Mouse (Mus musculus) frontal cortex, adult 2 months (tissue): ENCODE data around the gene Cd3e. TPM values are rescaled to one million over a fixed set of nuclear protein-coding genes. Genes with fewer than 3 reads are reported as not detected.
A peak's percentile ranks its signal among the peaks of the same experiment; 100 is the strongest.
"Not testable (repeated sequence)": the region's sequence is repeated elsewhere in the genome, so short reads cannot be mapped to it uniquely, and the experiment has no call there.

Experiments
- DNase-seq, 2 experiments: peaks; one replicate each; pipeline ENCODE4 v3.0.0; 2022; ENCODE audit warnings: low spot score in 1 of 2; ENCODE audit errors: extremely low spot score in 1 of 2
- polyA plus RNA-seq: library from polyadenylated mRNA; depleted of rRNA; stranded (reverse); fragments of >200 nt; gene quantifications from 2 replicates; pipeline ENCODE4 v1.2.3, GENCODE M21; 2012; rRNA removed

Gene Cd3e
- polyA plus RNA-seq, result 0.08 and 0.13 TPM in 2 replicates

DNA sequence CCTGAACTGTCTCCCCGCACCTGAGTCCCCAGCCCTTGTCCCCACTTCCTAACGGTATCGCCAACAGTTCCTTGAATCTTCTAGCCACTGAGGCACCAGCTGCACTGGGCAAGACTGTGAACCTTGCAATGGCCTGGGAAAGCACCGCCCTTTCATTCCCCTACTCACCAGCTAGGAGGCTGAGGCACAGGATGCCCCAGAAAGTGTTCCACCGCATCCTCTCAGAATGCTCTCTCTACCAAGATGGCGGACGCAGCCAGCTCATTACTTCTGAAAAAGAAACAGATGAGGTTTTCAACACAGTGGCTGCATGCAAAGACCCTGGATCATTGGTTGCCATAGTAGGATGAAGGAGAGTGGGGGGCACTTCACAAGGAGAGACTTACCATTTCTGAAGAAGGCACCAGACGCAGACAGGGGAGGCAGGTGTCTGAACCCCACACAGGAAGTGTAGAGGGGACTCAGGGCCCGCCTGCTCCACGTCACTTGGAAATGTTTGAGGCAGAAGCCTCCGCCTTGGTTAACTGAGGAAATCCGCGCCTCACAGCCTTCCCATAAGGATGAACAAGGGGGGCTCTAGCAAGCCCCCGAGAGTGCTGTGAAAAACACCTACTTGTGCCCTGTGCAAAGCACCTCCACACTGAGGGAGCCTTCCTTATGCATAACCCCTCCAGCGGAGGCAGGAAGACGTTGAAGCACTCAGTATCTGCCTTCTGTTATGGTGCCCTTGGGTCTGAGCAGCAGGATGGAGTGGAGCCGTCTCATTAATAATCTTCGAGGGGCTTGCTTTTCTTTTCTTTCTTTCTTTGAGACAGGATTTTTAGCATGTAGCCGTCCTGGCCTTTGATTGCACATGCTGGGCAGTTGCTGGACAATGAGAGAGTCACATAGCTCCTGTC is at the start of gene Cd3e:
Cd3e (minus strand) TSS at position 448 of the 899 bp plus-strand sequence.
- DNase-seq, result no peak

DNA sequence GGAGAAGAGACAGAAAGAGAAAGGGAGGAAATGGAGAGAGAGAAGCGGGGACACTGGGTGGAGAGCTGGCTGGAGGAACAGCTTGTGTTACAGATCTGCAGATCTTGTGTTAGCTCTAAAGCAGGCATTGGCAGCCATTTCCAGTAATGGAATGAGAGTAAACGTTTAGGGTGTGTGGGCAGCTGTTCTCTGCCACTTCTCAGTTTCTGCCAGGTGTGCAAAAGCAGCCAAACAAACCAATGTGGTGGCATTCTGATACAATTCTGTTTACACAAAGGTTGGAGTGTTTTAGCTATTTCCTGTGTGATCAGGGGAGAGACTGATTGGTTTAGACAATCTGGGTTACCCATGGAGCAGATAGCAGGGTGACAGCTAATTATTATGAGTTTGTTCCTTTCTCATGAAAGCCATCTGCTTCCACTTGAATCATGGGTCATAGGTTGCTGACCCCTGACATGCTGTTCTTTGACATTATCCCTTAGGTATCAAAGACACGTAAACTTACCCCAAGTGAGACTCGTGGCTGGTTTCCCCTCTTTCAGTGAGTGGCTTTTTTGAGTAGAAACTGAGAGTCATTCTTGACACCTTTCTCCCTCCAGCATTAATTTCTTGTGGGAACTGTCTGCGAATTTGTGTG is 49.0 kb upstream of the Cd3e start:
- DNase-seq, result no peak

DNA sequence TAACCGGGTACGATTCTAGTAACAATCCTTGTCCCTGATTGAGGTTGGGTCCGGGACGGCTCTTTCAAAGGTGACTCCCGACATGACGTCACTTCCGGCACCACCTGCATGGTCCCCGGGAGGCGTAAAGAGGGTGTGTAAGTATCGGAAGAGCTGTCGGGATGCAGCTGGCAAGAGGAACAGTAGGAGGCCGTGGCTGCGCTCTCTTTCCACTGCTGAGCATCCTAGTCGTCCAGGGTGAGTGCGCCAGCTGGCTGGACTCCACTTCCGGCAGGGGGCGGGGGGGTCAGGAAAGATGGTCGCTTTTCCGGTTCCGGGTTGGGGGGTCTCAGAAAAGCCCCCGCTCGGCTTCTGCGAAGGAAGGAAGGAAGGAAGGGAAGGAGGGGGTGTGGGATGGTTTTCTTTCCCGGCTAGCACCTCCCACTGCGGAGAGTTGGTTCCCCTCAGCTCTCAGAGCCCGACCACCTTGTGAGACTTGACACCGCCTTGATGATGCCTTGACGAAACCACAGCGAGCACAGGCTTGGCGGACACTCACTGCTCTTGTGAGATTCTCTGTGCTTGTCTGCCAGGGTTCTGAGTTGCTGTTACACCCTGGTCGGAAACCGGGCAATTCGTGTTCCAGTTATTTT is 45.8 kb upstream of the Cd3e start, which contains the start of gene Mpzl3:
Mpzl3 (plus strand) TSS at position 105 of the 632 bp plus-strand sequence.
- DNase-seq, result peak; percentile 76 to 88

DNA sequence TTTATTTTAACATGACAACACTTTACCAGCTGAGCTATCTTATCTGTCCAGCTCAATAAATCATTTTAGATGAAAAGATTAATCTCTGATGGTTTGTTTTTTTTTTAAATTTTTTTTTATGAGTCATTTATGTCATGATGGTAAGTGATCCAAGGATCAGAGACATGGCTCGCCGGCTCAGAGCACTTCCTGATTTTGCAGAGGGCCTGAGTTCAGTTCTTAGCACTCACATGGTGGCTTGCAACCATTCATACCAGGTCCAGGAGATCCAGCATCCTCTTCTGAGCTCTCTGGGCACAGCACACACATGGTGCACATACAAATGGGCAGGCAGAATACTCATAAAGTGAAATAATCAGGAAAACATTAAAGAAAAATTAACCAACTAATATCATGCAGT is 40.9 kb upstream of the Cd3e start:
- DNase-seq, result no peak

DNA sequence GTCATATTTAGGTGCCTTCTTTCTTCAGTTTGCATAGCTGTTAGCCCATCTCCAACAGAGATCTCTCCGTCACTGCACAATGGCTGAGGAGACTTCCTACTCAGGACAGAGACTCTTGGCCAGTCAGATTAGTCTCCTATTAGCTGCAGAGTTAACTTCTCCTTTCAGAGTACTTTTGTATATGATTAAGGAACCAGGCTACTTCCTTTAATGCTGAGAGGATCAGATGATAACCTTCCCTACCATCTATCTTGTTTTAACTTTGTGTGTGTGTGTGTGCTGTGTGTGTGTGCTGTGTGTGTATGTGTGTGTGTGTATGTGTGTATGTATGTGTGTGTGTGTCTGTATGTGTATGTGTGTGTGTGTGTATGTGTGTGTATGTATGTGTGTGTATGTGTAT is 40.3 kb upstream of the Cd3e start:
- no peak for DNase-seq

DNA sequence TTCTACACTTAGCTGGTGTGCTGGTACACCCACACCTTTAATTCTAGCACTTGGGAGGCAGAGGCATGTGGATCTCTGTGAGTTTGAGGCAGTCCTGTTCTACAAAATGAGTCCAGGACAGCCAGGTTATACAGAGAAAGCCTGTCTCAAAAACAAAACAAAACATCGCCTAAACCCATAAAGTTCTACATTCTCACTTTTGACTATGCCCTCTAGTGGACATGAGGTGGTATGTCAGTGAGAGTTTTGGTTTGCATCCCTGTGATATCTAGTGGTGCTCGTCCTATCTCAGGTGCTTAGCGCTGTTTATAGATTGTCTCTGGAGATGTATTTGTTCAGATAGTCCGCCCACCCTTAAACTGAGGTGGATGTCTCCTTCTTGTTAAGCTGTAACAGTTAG is 39.1 kb upstream of the Cd3e start:
- peak in 1 of 2 experiments; percentile 60 for DNase-seq

DNA sequence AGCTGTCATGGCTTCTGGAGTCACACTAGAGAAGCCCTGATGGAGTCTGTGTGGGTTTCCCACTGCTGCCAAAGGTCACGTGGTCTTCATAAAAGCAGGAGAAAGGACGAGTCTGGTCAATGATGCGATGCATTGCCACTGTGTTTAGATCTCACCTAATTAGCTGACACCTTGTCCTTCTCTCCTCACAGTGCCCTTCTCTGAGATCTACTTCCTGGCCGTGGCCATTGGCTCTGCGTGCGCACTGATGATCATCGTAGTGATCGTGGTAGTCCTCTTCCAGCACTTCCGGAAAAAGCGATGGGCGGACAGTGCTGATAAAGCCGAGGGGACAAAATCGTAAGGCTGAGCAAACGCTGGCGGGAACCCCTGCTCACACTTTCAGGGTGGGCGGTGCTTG is 37.5 kb upstream of the Cd3e start:
- DNase-seq, result no peak

DNA sequence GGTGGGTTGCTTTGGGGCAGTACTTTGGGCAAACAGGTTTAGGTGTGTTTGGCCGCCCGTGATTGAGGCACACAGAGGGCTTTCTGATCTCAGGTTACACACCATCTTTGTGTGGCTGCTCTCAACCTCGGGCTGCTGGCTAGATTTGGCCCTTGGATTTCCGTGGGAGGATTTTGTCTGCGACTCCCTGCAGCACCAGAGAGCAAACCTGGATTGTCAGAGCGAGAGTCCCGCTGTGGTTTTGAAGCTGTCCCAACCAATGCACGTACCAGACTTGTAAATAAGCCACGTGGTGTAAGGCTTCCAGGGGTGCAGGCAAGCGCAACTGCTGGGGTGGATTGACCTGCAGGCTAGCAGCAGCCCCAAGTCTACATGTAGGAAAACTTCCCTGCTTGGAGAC is 33.5 kb upstream of the Cd3e start:
- DNase-seq, result no peak

DNA sequence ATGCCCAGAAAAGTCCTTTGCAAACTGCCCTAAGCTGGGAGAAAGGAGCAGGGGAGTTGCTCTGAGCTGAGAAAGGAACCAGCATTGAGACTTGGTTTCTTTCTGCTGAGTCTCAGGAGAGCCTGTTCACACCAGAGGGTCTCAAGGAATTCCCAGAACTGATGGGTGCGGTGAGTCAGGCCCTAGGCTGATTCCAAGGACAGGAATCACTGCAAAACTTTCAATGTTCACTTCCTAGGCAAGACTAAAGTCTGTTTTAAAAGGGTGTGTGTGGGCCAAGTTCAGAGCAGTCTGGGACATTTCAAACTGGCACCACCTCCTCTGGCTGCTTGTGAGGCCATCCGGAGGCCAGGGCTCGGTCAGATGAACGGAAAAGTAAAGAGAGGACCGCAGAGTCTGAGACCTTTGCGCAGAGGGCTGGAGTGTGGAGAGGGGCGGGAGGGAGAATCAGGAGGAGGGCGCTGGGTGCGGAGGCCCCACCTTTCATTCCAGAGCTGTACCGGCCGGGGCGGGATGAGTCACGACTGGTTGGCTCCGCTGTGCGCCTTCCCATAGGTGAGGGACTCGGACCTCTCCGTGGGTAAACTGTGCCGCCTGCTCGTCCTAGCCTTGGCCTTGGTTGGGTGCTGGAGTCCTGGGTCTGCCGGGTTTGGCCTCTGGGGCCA is 32.8 kb upstream of the Cd3e start:
- no peak for DNase-seq

DNA sequence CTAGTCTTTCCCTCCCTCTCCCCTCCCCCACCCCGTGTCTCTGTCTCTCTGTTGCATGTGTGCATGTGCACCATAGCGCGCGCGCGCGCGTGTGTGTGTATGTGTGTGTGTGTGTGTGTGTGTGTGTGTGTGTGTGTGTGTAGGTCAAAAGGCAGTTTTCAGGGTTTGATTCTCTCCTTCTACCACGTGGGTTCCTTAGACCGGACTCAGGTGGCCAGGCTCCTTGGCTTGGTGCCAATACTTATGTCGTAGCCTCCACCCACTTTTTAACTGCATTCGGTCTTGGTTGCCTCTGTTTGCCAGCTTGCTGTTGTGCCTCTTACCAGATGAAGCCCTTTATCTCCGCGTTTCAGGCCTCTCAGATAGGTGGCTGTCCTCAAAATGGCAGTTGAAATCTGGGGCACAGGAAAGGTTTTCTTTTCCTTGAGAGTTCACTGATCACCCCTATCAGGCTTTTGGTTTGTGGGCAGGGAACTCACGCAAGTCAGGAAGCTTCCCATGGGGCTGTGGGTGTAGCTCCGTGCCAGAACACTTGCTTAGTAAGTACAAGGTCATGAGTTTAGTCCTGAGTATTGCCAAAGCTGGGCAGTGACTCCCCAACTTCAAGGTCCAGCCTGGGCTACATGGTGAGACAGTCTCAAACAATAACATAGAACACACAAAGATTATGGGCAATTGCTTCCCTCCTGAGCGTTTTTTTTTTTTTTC is 31.9 kb upstream of the Cd3e start:
- no peak for DNase-seq

DNA sequence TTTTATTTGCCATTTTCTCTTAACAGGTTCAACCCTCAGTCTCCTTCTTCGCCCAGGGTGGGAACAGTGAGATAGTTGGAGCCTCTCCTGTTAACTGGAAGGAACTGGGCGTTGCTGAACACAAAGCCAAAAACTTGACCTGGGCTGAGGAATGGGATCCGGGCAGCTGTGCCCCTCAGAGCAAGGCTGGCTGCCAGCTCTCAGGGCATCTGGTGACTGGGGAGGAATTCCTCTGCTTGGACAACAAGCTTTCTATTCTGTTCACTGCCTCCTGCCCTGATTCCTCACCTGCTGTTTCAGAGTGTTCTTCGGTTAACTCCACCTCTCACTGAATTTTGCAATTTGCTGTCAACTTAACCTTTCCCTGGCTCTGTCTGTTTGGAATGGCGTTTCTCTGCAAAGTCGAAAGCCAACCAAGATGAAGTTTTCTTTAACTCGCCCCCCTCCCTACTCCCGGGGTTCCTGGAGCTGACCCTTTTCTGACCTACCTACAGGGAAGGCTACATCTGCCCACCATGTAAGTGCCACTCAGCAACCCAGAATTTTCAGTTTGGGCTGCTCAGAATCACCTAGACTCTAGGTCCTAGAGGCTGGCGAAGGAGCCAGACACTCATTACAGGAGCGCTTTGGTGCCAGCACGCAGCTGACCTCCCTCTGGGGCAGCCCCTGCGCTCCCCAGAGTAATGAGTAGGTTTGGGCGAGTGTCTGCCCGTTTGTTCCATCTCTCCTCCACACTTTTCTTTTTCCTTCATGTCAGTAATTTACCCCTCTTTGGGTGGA is 30.8 kb upstream of the Cd3e start:
- no peak for DNase-seq

DNA sequence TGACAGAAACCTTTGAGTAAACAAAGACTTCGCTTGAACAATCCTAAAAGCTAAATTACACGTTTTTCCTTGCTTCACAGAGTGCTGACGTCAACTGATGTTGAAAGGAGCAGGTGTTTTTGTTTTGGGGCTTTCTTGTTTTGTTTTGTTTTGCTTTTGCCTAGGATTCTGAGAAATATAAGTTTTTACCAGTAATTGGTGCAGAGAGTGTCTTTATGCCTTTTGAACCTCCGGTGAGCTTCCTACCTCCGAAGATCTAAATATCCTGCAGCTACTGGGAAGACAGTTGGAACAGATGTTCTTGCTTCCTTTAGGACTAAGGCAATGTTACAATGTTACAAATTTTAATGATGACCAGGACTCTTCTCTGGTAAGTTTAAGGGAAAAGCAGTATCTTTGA is 30.1 kb upstream of the Cd3e start, which contains the start of gene Mpzl2:
Mpzl2 (plus strand) TSS at position 301 of the 400 bp plus-strand sequence.
- no peak for DNase-seq

DNA sequence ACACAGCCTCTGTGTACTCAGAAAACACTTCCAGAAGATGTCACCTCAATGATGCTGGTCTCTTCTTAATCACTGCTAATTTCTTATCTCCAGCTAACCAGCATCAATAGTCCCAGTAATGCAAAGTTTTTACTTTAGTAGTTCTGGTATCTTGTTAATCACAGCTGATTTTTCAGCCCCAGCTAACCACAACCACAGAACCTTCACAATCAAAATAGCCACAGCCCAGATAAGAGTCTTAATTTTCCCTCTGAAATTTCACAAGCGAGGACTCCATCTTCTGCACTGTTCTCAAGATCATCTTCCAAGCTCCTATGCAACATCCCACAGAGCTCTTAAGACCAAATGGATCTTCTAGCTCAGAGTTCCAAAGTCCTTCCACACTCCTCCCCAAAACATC is 28.4 kb upstream of the Cd3e start:
- DNase-seq, result not testable (repeated sequence)

DNA sequence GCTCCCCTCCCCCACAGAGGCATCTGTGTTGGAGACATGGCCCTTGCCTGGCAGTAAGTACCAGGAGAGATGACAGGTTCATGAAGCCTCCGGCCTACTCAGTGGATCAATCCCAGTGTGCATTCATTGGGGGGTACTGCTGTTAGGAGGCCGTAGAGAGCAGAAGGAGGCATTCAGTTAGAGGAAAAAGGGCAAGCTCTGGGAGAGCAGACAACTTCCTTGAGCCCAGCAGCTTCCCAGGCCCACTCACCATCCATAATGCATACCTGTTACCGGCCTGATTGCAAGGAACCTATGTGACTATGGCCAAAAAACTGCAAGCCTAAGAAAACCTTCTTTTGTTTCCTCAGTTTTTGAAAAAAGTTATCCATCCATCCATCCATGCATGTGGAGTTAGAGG is 25.1 kb upstream of the Cd3e start:
- DNase-seq, result no peak

DNA sequence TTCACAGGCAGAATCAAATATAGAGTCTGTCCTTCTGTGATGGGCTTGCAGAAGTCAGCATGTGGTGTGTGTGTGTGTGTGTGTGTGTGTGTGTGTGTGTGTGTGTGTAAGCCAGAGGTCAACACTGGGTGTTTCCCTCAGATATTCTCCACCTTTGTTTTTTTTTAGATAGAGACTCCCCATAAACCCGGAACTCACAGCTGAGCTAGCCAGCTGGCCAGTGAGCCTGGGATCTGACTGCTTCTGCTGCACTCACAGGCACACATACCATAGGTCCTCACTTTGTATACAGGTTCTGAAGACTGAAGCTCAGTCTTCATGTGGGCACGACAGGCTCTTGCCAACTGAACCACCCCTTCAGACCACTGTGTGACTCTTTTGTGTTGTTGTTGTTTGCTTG is 22.8 kb upstream of the Cd3e start:
- DNase-seq, result no peak

DNA sequence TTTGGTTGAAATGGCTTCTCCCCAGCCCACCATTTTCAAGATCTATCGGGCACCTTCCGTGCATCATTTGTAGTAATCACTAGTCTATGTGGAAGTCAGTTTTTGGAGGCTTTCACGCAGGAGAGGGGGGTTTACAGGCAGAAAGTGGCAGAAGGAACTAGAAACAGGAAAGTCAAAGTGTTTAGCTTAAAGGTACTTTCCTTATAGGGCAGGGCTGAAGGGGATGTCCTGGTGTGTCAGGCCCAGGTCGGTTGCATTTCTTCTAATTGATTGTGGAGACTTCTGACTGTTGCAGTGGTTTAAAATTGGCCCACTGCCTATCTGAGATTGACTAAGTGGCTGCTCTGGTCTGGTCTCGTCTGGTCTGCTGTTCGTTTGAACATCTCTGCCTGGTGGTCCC is 20.9 kb upstream of the Cd3e start:
- no peak for DNase-seq

DNA sequence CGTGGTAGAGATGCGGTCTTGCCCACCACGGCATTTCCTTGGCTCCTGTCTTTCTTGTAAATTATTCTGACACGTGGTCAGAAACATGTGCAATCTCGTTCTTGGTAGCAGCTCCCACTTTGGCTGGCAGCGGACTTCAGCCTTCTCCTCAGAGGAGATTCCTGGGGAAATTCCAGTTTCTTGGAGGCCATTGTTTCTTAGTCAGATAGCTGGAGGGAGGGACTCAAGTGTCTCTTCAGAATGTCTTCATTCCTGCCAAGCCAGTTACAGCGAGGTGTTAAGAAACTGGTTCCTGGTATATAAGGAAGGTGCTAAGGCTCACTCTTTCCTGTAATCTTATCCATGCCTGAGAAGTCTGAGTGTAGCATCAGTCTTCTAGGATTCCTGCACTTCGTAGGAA is 17.9 kb upstream of the Cd3e start:
- no peak for DNase-seq

DNA sequence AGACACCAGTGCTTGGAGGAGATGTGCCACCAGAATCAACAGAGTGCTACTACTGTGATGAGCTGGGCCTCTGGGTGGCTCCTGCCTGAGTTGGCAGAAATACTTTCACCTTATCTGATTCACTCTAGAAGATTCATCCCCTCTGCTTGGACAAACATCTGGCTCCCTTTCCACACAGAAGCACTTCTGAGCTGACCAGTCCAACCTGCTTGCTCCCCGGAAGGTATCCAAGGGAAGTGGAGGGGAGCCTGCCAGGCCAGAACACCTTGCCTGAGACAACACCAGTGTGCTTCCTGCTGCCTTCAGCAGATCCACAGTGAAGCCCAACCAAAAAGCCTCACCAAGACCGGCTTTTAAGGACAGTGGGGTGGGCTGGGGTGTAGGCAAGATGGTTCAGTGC is 14.8 kb upstream of the Cd3e start:
- DNase-seq, result no peak

DNA sequence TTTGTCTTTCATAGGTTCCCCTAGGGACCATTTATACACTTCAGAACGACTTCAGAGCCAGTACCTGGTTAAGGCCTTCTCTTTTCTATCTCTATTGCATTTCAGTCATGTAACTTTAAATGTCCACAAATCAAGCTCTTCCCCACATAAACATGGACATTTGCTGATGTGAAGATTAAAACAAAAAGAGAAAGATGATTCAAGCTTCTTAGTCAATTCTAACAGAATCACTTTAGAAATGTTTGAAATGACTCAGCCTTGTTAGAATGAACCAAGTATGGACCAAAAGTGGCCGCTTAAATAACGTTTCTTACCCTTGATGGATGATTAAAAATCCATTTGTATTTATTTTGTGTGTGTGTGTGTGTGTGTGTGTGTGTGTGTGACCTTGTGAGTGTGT is 14.2 kb upstream of the Cd3e start:
- no peak for DNase-seq

DNA sequence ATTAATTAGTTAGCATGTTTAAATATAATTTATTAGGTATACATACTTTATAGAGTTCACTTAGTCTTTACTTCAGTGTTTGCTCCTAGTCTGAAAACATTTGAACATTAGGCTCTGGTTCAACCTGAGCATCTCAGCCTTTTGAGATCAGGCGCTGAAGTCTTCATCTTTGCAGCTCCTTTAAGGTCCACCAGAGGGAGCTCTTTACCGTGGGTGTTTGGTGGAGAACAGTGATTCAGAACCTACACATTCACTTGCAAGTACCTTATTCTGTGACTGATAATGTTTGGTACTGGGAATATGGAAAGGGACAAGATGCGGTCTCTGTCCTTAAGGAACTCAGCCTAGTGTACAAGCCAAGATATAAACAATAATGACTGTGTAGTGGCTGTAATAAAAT is 13.4 kb upstream of the Cd3e start:
- DNase-seq, result peak in 1 of 2 experiments; percentile 84
